Mouse (Mus musculus) neural tube, embryonic 10.5 days (tissue): Measurements from ENCODE around the gene Usp6nl.
A peak's percentile ranks its signal among the peaks of the same experiment; 100 is the strongest.

Experiments used
- DNase-seq: peaks from one replicate; pipeline ENCODE4 v3.0.0-alpha.2; 2017; ENCODE audit warnings: low spot score; ENCODE audit errors: extremely low spot score

Usp6nl gene

DNA sequence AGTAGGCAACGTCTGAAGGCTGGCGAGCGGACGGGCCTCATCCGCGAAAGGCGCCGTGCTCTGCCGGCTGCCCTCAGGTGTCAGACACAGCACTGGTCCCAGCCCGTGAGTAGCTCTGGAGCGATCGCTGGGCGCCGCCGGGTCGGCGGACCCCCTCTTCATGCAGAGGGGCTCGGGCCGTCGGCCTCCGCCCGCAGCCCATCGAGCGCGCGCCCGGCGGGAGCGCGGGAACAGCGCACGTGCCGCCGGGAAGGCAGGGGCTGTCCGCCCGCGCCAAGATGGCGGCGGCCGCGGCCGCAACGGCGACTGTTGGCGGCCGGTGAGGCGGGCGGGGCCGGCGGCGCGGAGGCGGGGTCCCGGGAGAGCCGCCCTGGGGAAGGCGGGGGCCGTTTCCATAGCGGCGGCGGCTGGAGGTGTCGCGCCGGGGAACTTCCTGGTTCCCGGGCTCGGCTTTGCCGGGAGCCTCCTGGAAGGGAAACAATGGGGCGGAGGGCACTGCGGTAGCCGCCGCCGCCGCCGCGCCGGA, at the start of gene Usp6nl:
Usp6nl (plus strand) TSS at position 292 of the 526 bp plus-strand sequence.
- peak; percentile 86 for DNase-seq

GRCm38 (mm10) chr2:6273392-6273845, 49.0 kb upstream of the Usp6nl start:
- peak; percentile 22 for DNase-seq

GRCm38 (mm10) chr2:6278813-6279530, 43.5 kb upstream of the Usp6nl start:
- DNase-seq, result no peak

GRCm38 (mm10) chr2:6279614-6280301, 42.7 kb upstream of the Usp6nl start:
- no peak for DNase-seq

DNA sequence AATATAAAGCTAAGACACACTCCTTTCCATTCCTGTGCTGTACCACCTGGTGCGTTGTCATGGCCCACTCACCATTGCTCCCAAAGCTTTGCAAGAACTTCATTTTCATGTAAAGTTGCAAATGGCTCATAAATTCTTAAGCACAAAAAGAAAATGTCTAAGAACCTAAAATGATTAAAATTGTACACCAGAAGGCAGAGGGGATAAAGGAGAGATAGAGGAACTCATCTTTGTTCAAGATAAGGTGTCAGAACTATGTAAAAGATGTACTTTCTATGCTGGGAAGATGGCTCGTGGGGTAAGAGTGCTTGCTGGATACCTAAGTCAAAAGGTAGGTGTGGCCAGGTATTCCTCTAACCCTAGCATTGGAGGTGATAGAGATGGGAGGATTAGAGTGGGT, 38.9 kb upstream of the Usp6nl start:
- DNase-seq, result no peak

GRCm38 (mm10) chr2:6284784-6285183, 37.7 kb upstream of the Usp6nl start:
- DNase-seq, result no peak

GRCm38 (mm10) chr2:6285794-6286193, 36.7 kb upstream of the Usp6nl start:
- DNase-seq, result no peak

DNA sequence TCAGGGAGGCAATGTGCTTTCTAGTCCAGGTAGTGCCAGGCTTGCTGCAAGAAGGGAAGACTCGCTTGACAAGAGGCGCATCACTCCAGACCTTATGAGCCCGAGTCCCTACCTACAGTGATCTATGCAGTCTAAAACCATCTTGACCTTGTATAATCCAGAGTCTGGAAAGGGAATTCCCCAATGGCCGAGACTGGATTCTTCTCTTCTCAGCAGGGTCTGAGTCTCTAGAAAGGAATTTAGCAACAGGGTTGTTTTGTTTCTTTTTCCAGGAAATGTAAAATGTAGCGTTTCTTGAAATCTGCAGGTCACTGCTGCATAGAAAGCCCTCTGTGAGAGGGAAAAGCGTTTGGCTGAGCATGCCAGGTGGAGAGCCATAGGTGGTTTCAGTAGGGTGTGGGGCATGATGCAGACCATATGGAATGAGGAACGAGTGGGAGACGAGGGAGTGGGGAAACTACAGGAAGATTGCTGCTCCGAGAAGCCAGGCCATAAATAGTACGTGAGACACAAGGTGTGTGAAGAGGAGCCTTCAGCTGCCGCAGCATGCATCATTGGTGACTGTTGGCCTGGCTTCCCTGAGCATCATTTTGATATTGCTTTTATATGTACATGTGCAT, 28.5 kb upstream of the Usp6nl start:
- DNase-seq, result no peak

- no peak for DNase-seq
Observed at GRCm38 (mm10) chr2:6294993-6295628, 27.4 kb upstream of the Usp6nl start.

DNA sequence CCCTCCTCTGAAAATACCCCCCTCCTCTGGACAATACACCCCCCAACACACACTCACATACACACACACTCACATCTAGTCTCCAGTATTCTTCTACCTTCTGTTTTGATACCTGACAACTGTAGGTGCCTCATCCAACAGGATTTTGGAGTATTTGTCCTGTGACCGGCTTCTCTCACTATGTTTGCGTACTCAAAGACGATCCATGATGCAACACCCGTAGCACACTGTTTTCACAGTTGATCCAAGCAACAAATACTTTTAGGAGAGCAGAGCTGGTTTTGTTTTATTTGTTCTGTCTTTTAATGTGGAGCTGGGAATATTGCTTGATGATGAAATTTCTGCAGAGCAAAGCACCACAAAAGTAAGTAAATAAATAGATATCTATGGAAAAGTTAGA, 17.7 kb upstream of the Usp6nl start:
- no peak for DNase-seq

DNA sequence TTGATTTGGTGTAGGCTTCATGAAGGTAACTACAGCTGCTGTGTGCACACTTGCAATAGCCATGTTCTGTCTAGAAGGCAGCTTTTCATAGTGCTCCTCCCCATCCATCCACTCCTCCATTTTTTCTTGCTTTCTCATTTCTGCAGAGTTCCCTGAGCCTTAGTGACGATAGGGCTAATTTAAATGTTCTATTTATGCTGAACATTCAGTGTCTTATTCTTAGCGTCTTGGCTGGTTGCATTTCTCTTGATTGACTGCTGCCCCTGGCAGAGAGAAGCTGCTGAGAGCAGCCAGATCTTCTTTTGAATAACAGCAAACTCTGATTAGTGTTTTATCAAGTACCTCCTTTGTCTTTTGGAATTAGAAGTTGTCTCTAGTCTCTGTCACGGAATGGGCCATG, 15.6 kb upstream of the Usp6nl start:
- no peak for DNase-seq

GRCm38 (mm10) chr2:6309373-6309821, 13.1 kb upstream of the Usp6nl start:
- no peak for DNase-seq

DNA sequence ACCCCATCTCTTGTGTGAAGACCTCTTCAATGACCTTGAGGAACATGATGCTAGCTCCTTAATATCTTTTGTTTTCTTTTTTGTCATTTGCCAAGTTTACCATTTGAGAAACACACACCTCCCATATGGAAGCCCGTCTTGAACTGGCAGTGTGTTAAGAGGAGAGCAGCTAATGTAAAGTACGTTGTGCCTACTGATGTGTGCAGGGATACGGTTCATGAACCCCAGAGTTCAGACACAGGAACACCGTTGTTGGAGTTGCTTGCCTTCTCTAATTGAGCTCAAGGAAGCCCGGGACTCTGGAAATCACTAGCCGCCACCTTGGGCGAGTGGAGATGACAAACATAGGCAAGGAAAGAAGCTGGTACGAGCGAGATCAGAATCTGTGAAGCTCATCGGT, 9.7 kb upstream of the Usp6nl start:
- no peak for DNase-seq

DNA sequence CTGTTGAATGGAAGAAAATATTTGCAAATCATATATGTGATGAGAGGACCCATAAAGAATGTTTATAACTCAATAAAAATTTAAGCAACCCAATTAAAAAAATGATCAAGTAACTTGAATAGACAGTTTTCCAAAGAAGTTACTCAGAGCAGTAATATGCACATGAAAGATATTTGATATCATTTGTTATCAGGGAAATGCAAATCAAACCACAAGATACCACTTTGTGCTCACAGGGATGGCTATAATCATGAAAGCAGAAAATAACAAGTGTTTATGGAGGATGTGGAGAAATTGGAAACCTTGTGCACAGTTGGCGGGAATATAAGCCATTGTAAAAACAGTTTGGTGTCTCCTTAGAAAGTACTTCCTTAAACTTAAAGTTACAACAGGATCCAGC, 8.7 kb upstream of the Usp6nl start:
- no peak for DNase-seq

- no peak for DNase-seq
Observed at GRCm38 (mm10) chr2:6320153-6320552, 2.3 kb upstream of the Usp6nl start.

DNA sequence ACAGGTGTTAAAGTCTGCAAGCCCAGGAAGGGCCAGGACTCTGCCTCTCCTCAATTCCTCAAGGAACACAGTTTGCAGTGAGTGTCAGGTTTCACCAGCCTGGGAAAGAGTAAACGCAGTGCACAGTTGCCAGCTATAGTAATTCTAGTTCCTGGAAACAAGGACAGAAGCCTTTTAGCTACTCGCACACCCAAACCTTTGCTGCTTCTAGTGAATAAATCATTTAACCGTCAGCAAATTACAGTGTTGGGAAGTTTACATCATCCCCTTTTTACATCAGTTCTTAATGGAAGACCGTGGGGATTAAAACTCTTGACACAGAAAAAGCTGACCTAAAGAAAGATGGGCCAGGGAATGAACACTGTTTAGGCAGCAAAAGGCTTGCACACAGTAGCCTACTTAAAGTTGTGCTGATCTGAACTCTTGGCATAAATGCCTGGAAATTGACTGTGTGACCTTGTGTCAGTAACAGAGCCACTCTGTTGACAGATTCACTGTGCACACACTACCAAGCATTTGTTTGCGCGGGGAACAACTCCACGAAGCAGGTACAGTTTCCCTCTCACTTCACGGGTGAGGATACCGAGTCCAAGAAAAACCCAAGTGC, 595 bp upstream of the Usp6nl start:
- DNase-seq, result peak; percentile 45

DNA sequence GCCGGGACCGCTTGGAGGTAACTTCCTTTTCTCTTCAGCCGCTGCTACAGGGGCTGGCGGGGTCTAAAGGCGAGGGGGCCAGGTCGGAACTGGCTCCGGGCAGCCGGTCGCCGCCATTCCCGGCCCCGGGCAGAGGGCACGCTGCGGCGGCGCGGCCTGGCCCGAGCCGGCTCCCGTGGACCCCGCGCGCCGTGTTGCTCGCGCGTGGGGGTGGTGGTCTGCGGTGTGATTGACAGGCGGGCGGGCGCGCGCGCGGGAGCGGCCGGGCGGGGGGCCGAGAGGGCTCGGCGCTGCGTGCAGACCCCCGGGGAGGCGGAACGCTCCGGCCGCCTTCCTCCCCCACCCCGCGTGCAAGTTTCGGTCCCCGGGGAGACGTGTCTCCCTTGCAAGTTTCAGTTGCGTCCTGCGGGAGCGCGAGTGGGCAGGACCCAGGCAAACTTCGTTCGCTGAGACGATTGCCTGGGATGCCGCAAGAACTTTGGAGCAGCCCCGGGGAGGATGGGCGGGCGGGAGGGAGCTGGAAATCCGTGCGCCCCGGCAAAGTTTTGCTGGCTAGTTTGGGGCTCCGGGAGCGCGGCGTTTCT, 563 bp downstream of the Usp6nl start:
- peak; percentile 67 for DNase-seq

GRCm38 (mm10) chr2:6325646-6326045, 3.2 kb downstream of the Usp6nl start:
- DNase-seq, result no peak

- DNase-seq, result no peak
Observed at GRCm38 (mm10) chr2:6328927-6329326, 6.5 kb downstream of the Usp6nl start.

GRCm38 (mm10) chr2:6330756-6331155, 8.3 kb downstream of the Usp6nl start:
- DNase-seq, result no peak
